Mouse (Mus musculus) neutrophil, adult 5-6 weeks (primary cell): ENCODE measurements around the gene Klf2. TPM values are rescaled to one million over a fixed set of nuclear protein-coding genes. Genes with fewer than 3 reads are reported as not detected.

Experiments used
- ATAC-seq: fragments of 151-379, 151-347 bp; 2 replicates; pipeline ENCODE4 v1.8.0; 2017; ENCODE audit warnings: mild to moderate bottlenecking, moderate TSS enrichment; ENCODE audit not compliant: insufficient number of reproducible peaks, poor library complexity, low FRiP score, severe bottlenecking; ENCODE audit errors: extremely low read depth
- total RNA-seq: library from RNA; stranded (forward); fragments of 200-1000 nt; gene quantifications from 2 replicates; pipeline ENCODE4 v1.2.3, GENCODE M21; 2017

Klf2 gene
- total RNA-seq, 1 experiment from 2014 or later = 428 TPM

- ATAC-seq = no peak
Observed at GRCm38 (mm10) chr8:72302986-72303612, 15.7 kb upstream of the Klf2 start.

- ATAC-seq = peak; percentile 54
Observed at GRCm38 (mm10) chr8:72303633-72304032, 15.2 kb upstream of the Klf2 start.

- no peak for ATAC-seq
Observed at GRCm38 (mm10) chr8:72305210-72305905, 13.5 kb upstream of the Klf2 start, which contains the start of gene Gm10282. Gene Gm10282 (minus strand): TSS chr8:72305260.

- ATAC-seq = no peak
Observed at GRCm38 (mm10) chr8:72306913-72307312, 11.9 kb upstream of the Klf2 start.

- no peak for ATAC-seq
Observed at GRCm38 (mm10) chr8:72308276-72308675, 10.6 kb upstream of the Klf2 start.

- no peak for ATAC-seq
Observed at GRCm38 (mm10) chr8:72310849-72311506, 7.9 kb upstream of the Klf2 start.

GRCm38 (mm10) chr8:72312926-72313518 is 5.8 kb upstream of the Klf2 start:
- no peak for ATAC-seq

- no peak for ATAC-seq
Observed at GRCm38 (mm10) chr8:72316053-72316695, 2.7 kb upstream of the Klf2 start.

- no peak for ATAC-seq
Observed at GRCm38 (mm10) chr8:72317741-72318301, 1.0 kb upstream of the Klf2 start.

GRCm38 (mm10) chr8:72319397-72319796 is 564 bp downstream of the Klf2 start:
- ATAC-seq = no peak

GRCm38 (mm10) chr8:72319921-72320802 is 1.3 kb downstream of the Klf2 start:
- ATAC-seq = no peak

GRCm38 (mm10) chr8:72320803-72321583 is 2.2 kb downstream of the Klf2 start:
- no peak for ATAC-seq

- no peak for ATAC-seq
Observed at GRCm38 (mm10) chr8:72321635-72322441, 3.0 kb downstream of the Klf2 start.

- peak; percentile 26 for ATAC-seq
Observed at GRCm38 (mm10) chr8:72322471-72322889, 3.6 kb downstream of the Klf2 start.

GRCm38 (mm10) chr8:72323131-72323725 is 4.4 kb downstream of the Klf2 start:
- no peak for ATAC-seq

- ATAC-seq = no peak
Observed at GRCm38 (mm10) chr8:72324036-72324706, 5.3 kb downstream of the Klf2 start.
